Mouse (Mus musculus) MEL (cell line): ENCODE results near the gene Gins1. TPM values are rescaled to one million over a fixed set of nuclear protein-coding genes. Genes with fewer than 3 reads are reported as not detected.

Experiments used
- DNase-seq: peaks from one replicate; pipeline ENCODE4 v3.0.0; 2011; ENCODE audit warnings: low read depth, low spot score
- H3K27ac ChIP-seq: 2 replicates; pipeline ENCODE4 v1.5.1; 2012; ENCODE audit warnings: low read depth, mild to moderate bottlenecking, control low read depth, low read length, moderate library complexity; ENCODE audit not compliant: control insufficient read depth
- H3K27me3 ChIP-seq, 2 experiments: fragments of 150-350 bp in 1 of 2; sonication (generic) in 1 of 2; 2 replicates each; pipeline ENCODE4 v1.6.1; 2012; ENCODE audit warnings: low read length in 2 of 2, mild to moderate bottlenecking in 2 of 2, improper control_type of control experiment in 1 of 2, moderate library complexity in 1 of 2; ENCODE audit not compliant: insufficient read depth in 2 of 2, control insufficient read depth in 1 of 2
- H3K36me3 ChIP-seq, 2 experiments: 2 replicates each; pipeline ENCODE4 v1.6.1; 2012 to 2014; ENCODE audit warnings: low read length in 2 of 2, improper control_type of control experiment in 1 of 2, inconsistent platforms in 1 of 2, mild to moderate bottlenecking in 1 of 2; ENCODE audit not compliant: insufficient read depth in 2 of 2, control insufficient read depth in 1 of 2
- H3K4me1 ChIP-seq, 2 experiments: fragments of 150-350 bp in 1 of 2; sonication (generic) in 1 of 2; 2 replicates each; pipeline ENCODE4 v1.6.1; 2012; ENCODE audit warnings: low read length in 2 of 2, improper control_type of control experiment in 1 of 2, mild to moderate bottlenecking in 1 of 2; ENCODE audit not compliant: insufficient read depth in 2 of 2, control insufficient read depth in 1 of 2
- H3K4me3 ChIP-seq, 2 experiments: fragments of 150-350 bp in 1 of 2; sonication (generic) in 1 of 2; 2 replicates each; pipeline ENCODE4 v1.5.1; 2012; ENCODE audit warnings: low read depth in 2 of 2, low read length in 2 of 2, mild to moderate bottlenecking in 2 of 2, moderate library complexity in 2 of 2, control low read depth in 1 of 2, improper control_type of control experiment in 1 of 2; ENCODE audit not compliant: control insufficient read depth in 1 of 2, insufficient read depth in 1 of 2
- H3K79me2 ChIP-seq: 2 replicates; pipeline ENCODE4 v1.6.1; 2012; ENCODE audit warnings: mild to moderate bottlenecking, low read length, moderate library complexity; ENCODE audit not compliant: control insufficient read depth, poor library complexity, insufficient read depth
- H3K9ac ChIP-seq: 2 replicates; pipeline ENCODE4 v1.6.1; 2012; ENCODE audit warnings: low read depth, mild to moderate bottlenecking, control low read depth, low read length, moderate library complexity; ENCODE audit not compliant: control insufficient read depth, poor library complexity, severe bottlenecking
- H3K9me3 ChIP-seq: fragments of 150-350 bp; sonication (generic); replicated peaks from 2 replicates; pipeline ENCODE4 v1.6.1; 2012; ENCODE audit warnings: mild to moderate bottlenecking, low read length, improper control_type of control experiment, moderate library complexity; ENCODE audit not compliant: insufficient read depth
- EP300 ChIP-seq, 2 experiments: IDR thresholded peaks; 2 replicates each; pipeline ENCODE4 v1.6.1; 2011; ENCODE audit warnings: improper control_type of control experiment in 2 of 2, low read length in 2 of 2, low read depth in 1 of 2, mild to moderate bottlenecking in 1 of 2
- ETS1 ChIP-seq: IDR thresholded peaks from 2 replicates; pipeline ENCODE4 v1.6.1; 2012; ENCODE audit warnings: low read depth, mild to moderate bottlenecking, inconsistent platforms, low read length, improper control_type of control experiment, moderate library complexity
- GABPA ChIP-seq: IDR thresholded peaks from 2 replicates; pipeline ENCODE4 v1.6.1; 2012; ENCODE audit warnings: low read depth, mild to moderate bottlenecking, inconsistent platforms, low read length, improper control_type of control experiment, moderate library complexity
- GATA1 ChIP-seq: IDR thresholded peaks from 2 replicates; pipeline ENCODE4 v1.6.1; 2011; ENCODE audit warnings: low read depth, low read length, improper control_type of control experiment
- HCFC1 ChIP-seq: IDR thresholded peaks from 2 replicates; pipeline ENCODE4 v1.6.1; 2012; ENCODE audit warnings: low read depth, mild to moderate bottlenecking, inconsistent platforms, low read length, improper control_type of control experiment, moderate library complexity
- JUND ChIP-seq: IDR thresholded peaks from 2 replicates; pipeline ENCODE4 v1.6.1; 2011; ENCODE audit warnings: low read depth, mild to moderate bottlenecking, improper control_type of control experiment, low read length
- KAT2A ChIP-seq: conservative IDR thresholded peaks from 2 replicates; pipeline ENCODE4 v1.6.1; 2012; ENCODE audit warnings: low read depth, low read length, improper control_type of control experiment, inconsistent platforms
- MAFK ChIP-seq: IDR thresholded peaks from 2 replicates; pipeline ENCODE4 v1.6.1; 2011; ENCODE audit warnings: low read depth, mild to moderate bottlenecking, low read length, improper control_type of control experiment, borderline replicate concordance
- MAX ChIP-seq: IDR thresholded peaks from 2 replicates; pipeline ENCODE4 v1.6.1; 2011; ENCODE audit warnings: low read length, improper control_type of control experiment
- MAZ ChIP-seq: IDR thresholded peaks from 2 replicates; pipeline ENCODE4 v1.6.1; 2012; ENCODE audit warnings: low read depth, mild to moderate bottlenecking, inconsistent platforms, low read length, improper control_type of control experiment
- MYB ChIP-seq: IDR thresholded peaks from 2 replicates; pipeline ENCODE4 v1.6.1; 2011; ENCODE audit warnings: mild to moderate bottlenecking, low read depth, low read length, improper control_type of control experiment
- POLR2A ChIP-seq, 2 experiments: IDR thresholded peaks; 2 replicates each; pipeline ENCODE4 v1.6.1; 2011 to 2012; ENCODE audit warnings: low read length in 2 of 2, mild to moderate bottlenecking in 2 of 2, control low read depth in 1 of 2, improper control_type of control experiment in 1 of 2, low read depth in 1 of 2, moderate library complexity in 1 of 2; ENCODE audit not compliant: control insufficient read depth in 1 of 2, insufficient read depth in 1 of 2, poor library complexity in 1 of 2
- RAD21 ChIP-seq: IDR thresholded peaks from 2 replicates; pipeline ENCODE4 v1.6.1; 2011; ENCODE audit warnings: mild to moderate bottlenecking, low read depth, low read length, improper control_type of control experiment
- RCOR1 ChIP-seq: IDR thresholded peaks from 2 replicates; pipeline ENCODE4 v1.6.1; 2012; ENCODE audit warnings: low read depth, mild to moderate bottlenecking, inconsistent platforms, low read length, improper control_type of control experiment
- SIN3A ChIP-seq: IDR thresholded peaks from 2 replicates; pipeline ENCODE4 v1.6.1; 2012; ENCODE audit warnings: low read length, improper control_type of control experiment, inconsistent platforms
- TAL1 ChIP-seq: IDR thresholded peaks from 2 replicates; pipeline ENCODE4 v1.6.1; 2012; ENCODE audit warnings: mild to moderate bottlenecking, inconsistent platforms, low read length, moderate library complexity, mixed read lengths
- polyA plus RNA-seq, 2 experiments: library from polyadenylated mRNA; stranded (reverse) in 1 of 2; unstranded in 1 of 2; fragments of >175 nt in 1 of 2; fragments of >200 nt in 1 of 2; gene quantifications; 2 replicates each; pipeline versions ENCODE4 v1.2.1 to v1.2.4; 2012; ENCODE audit warnings: low replicate concordance in 2 of 2, low read depth in 1 of 2; ENCODE audit not compliant: insufficient read length in 2 of 2, insufficient read depth in 1 of 2, missing spikeins in 1 of 2
- total RNA-seq: library from RNA; depleted of rRNA; stranded (reverse); fragments of 300-350 nt; gene quantifications from 2 replicates; pipeline ENCODE4 v1.2.3, GENCODE M21; 2012

Gins1 gene
- total and polyA plus RNA-seq, 3 experiments = 64.8 to 68.7 TPM; not detected in 1

DNA sequence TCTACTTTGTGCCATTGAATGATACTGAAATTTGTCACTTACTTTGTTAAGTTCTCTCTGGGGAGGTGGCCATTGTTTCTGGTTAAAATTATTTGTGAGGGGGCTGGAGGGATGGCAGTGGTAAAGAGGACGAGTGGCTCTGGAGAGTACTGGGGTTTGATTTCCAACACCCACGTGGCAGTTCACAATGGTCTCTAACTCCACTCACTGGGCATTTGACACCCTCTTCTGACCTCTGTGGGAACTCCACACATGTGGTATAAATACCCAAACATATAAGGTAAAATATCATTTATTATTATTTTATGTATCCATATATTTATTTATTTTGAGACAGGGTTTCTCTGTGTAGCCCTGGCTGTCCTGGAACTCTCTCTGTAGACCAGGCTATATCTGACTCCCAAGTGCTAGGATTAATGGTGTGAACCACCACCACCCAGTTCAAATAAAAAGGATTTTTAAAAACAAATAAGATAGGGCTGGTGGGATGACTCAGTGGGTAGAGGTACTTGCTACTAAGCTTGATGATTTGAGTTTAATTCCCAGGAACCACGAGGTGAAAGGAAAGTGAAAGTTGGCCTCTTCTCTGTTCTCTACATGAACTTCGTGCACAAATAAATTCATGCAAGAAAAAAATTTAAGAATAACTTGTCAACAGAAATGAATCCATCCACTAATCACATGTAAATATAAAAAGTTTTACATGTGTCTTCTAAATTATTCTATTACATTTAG is 9.7 kb downstream of the Gins1 start:
- H3K4me3 ChIP-seq = no peak overlapping the region
- peaks cover 2 to 4% of the 10 kb centered on the region in 2 experiments; a peak in 3 of 4 replicates for H3K4me1 ChIP-seq
- H3K36me3 ChIP-seq = peaks cover 9 to 10% of the 10 kb centered on the region in 2 experiments
- peaks cover 8% of the 10 kb centered on the region for H3K79me2 ChIP-seq
- DNase-seq = no peak
- H3K9ac ChIP-seq = no peak overlapping the region
- H3K27me3 ChIP-seq = no peaks in the 10 kb centered on the region
- no peaks in the 10 kb centered on the region for H3K9me3 ChIP-seq
- H3K27ac ChIP-seq = no peak overlapping the region
- no peak for TF ChIP-seq GATA1
- no peak for TF ChIP-seq TAL1
- TF ChIP-seq MAX = no peak
- TF ChIP-seq KAT2A = no peak
- TF ChIP-seq ETS1 = no peak
- no peak for TF ChIP-seq MYB
- TF ChIP-seq MAZ = no peak
- TF ChIP-seq RAD21 = no peak
- no peak for TF ChIP-seq MAFK

GRCm38 (mm10) chr2:150915786-150916185 is 10.6 kb downstream of the Gins1 start:
- DNase-seq = no peak
- H3K9ac ChIP-seq = no peak overlapping the region
- TF ChIP-seq HCFC1 (no peak), GABPA (no peak), EP300 (IDR thresholded peaks at IDR 0.05; ENCODE audit: low read depth in 1 of 2, low read length in 2 of 2) (peak in 1 of 2 experiments; percentile 20; a peak in 1 of 4 replicates), MAZ (no peak), SIN3A (no peak), POLR2A (IDR thresholded peaks at IDR 0.05; ENCODE audit: control insufficient read depth in 1 of 2, insufficient read depth in 1 of 2, low read depth in 1 of 2, low read length in 2 of 2, poor library complexity in 1 of 2) (no peak), JUND (no peak), RCOR1 (peak; percentile 63; the same call in 1 of the 2 replicates)
- peaks cover 0 to 4% of the 10 kb centered on the region in 2 experiments; a peak in 3 of 4 replicates for H3K4me1 ChIP-seq
- H3K4me3 ChIP-seq = no peak overlapping the region
- peaks cover 5% of the 10 kb centered on the region for H3K79me2 ChIP-seq
- no peaks in the 10 kb centered on the region for H3K9me3 ChIP-seq
- peaks cover 9 to 10% of the 10 kb centered on the region in 2 experiments for H3K36me3 ChIP-seq
- H3K27ac ChIP-seq = no peak overlapping the region
- no peaks in the 10 kb centered on the region for H3K27me3 ChIP-seq
